Mouse (Mus musculus) liver, embryonic 16.5 days (tissue): ENCODE measurements around the gene Ahsa1. TPM values are rescaled to one million over a fixed set of nuclear protein-coding genes. Genes with fewer than 3 reads are reported as not detected.
"Not testable (repeated sequence)": the region's sequence is repeated elsewhere in the genome, so short reads cannot be mapped to it uniquely, and the experiment has no call there.

Source experiments
- ATAC-seq: fragments of 200-750 bp; cut with Nextera tagmentation; 2 replicates; pipeline ENCODE4 v1.8.0; 2017; ENCODE audit warnings: low read depth, mild to moderate bottlenecking, moderate number of reproducible peaks, moderate library complexity
- H3K27ac ChIP-seq: fragments of 300-500 bp; sonication (generic); 2 replicates; pipeline ENCODE4 v1.5.1; 2014; ENCODE audit warnings: mild to moderate bottlenecking, low read length
- H3K27me3 ChIP-seq: fragments of 300-500 bp; sonication (generic); 2 replicates; pipeline ENCODE4 v1.6.1; 2014; ENCODE audit warnings: low read depth, low read length, mixed read lengths; ENCODE audit not compliant: control insufficient read depth, insufficient read depth
- H3K36me3 ChIP-seq: fragments of 300-500 bp; sonication (generic); 2 replicates; pipeline ENCODE4 v1.6.1; 2014; ENCODE audit warnings: mild to moderate bottlenecking; ENCODE audit not compliant: control insufficient read depth, insufficient read depth
- H3K4me1 ChIP-seq: fragments of 300-500 bp; sonication (generic); 2 replicates; pipeline ENCODE4 v1.6.1; 2014; ENCODE audit warnings: low read depth, low read length, mixed read lengths; ENCODE audit not compliant: control insufficient read depth
- H3K4me2 ChIP-seq: fragments of 300-500 bp; sonication (generic); 2 replicates; pipeline ENCODE4 v1.6.1; 2014; ENCODE audit warnings: low read depth, low read length, mixed read lengths
- H3K4me3 ChIP-seq: fragments of 300-500 bp; sonication (generic); 2 replicates; pipeline ENCODE4 v1.5.1; 2014; ENCODE audit warnings: low read depth, mild to moderate bottlenecking, low read length
- H3K9ac ChIP-seq: fragments of 300-500 bp; sonication (generic); 2 replicates; pipeline ENCODE4 v1.6.1; 2014; ENCODE audit warnings: low read depth, low read length
- H3K9me3 ChIP-seq: fragments of 300-500 bp; sonication (generic); replicated peaks from 2 replicates; pipeline ENCODE4 v1.6.1; 2016; ENCODE audit warnings: low read length; ENCODE audit not compliant: control insufficient read depth
- WGBS: fragments of 180-500 bp; shearing (Covaris S2); extraction: QIAGEN DNeasy Blood & Tissue Kit; methylation state at CpG from one replicate; pipeline ENCODE4 v1.1.7; 2014; ENCODE audit not compliant: insufficient replicate concordance; 5-methylcytosine and 5-hydroxymethylcytosine counted together
- polyA plus RNA-seq: library from polyadenylated mRNA; unstranded; fragments of >200 nt; fragmentation: Nextera tagmentation; extraction: Ambion mirVana; gene quantifications from 2 replicates; pipeline ENCODE4 v1.2.1, GENCODE M21; 2015

Gene Ahsa1
- polyA plus RNA-seq, 1 experiment from 2014 or later, result 108 TPM

DNA sequence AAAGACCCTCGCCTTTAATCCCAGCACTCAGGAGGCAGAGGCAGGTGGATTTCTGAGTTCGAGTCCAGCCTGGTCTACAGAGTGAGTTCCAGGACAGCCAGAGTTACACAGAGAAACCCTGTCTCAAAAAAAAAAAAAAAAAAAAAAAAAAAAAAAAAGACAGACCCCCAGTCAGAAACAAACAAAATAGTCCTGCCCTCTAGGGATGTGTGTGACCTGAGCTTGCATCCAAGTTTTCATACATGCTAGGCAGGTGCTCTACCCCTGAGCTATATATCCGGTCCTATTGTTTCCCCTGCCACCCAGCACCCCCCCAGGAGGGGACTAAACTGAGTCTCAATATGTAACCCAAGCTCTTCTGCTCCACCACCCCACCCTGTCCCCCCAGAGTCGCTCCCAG is 11.0 kb downstream of the Ahsa1 start:
- not testable (repeated sequence) for ATAC-seq, H3K9me3 ChIP-seq, H3K27ac ChIP-seq, H3K27me3 ChIP-seq, H3K4me3 ChIP-seq, H3K9ac ChIP-seq, H3K4me2 ChIP-seq
- Histone ChIP-seq H3K4me1 (peaks cover 24% of the 10 kb centered on the region), H3K36me3 (peaks cover 20% of the 10 kb centered on the region)
- WGBS, result 53% methylated on average over 4 of the region's 4 CpGs

- no peak overlapping the region for H3K27ac ChIP-seq
- ATAC-seq, result 0 out of 2 replicates have a peak, but pooled peaks have one; percentile 11
- H3K4me3 ChIP-seq, result no peak overlapping the region
- H3K9ac ChIP-seq, result no peak overlapping the region
- H3K9me3 ChIP-seq, result no peaks in the 10 kb centered on the region
- H3K36me3 ChIP-seq, result peaks cover 10% of the 10 kb centered on the region
- WGBS, result 10% methylated on average over 6 of the region's 6 CpGs
- H3K4me1 ChIP-seq, result peaks cover 24% of the 10 kb centered on the region
- H3K27me3 ChIP-seq, result no peaks in the 10 kb centered on the region
- no peak overlapping the region for H3K4me2 ChIP-seq
Observed at GRCm38 (mm10) chr12:87278118-87278730, 11.9 kb downstream of the Ahsa1 start.

GRCm38 (mm10) chr12:87279350-87279749 is 13.1 kb downstream of the Ahsa1 start:
- no peak overlapping the region for H3K27ac ChIP-seq
- no peaks in the 10 kb centered on the region for H3K27me3 ChIP-seq
- no peak overlapping the region for H3K4me2 ChIP-seq
- ATAC-seq, result no peak
- no peak overlapping the region for H3K9ac ChIP-seq
- WGBS, result 44% methylated on average over 3 of the region's 3 CpGs
- no peaks in the 10 kb centered on the region for H3K9me3 ChIP-seq
- peaks cover 24% of the 10 kb centered on the region for H3K4me1 ChIP-seq
- peaks cover 3% of the 10 kb centered on the region; the same call in 1 of the 2 replicates for H3K36me3 ChIP-seq
- no peak overlapping the region for H3K4me3 ChIP-seq

DNA sequence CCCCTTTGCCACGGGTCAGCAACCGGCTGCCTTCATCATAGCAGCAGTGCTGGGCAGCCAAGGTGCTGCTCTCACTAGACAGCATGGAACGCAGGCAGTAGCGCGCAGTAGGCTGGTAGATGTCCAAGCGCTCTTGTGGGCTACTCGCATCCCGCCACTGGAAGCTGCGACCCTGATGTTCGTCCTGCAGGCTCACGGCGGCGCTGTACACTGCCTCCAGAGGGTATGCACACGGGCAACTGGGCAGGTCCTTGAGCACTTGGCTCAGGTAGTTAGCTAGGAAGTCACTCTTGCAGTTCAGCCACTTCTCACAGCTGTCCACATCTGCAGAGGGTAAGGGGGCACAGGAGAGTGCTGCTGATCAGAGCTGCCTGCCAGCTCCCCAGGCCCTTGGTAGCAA is 13.6 kb downstream of the Ahsa1 start:
- H3K27ac ChIP-seq, result no peak overlapping the region
- no peak overlapping the region for H3K4me3 ChIP-seq
- no peak for ATAC-seq
- H3K9me3 ChIP-seq, result no peaks in the 10 kb centered on the region
- H3K4me2 ChIP-seq, result no peak overlapping the region
- WGBS, result 60% methylated on average over 14 of the region's 14 CpGs
- H3K36me3 ChIP-seq, result peaks cover 3% of the 10 kb centered on the region; the same call in 1 of the 2 replicates
- H3K4me1 ChIP-seq, result peaks cover 19% of the 10 kb centered on the region
- H3K27me3 ChIP-seq, result no peaks in the 10 kb centered on the region
- H3K9ac ChIP-seq, result no peak overlapping the region

GRCm38 (mm10) chr12:87281766-87282165 is 15.5 kb downstream of the Ahsa1 start:
- Histone ChIP-seq H3K4me3 (no peak overlapping the region), H3K9ac (no peak overlapping the region), H3K4me1 (peaks cover 6% of the 10 kb centered on the region), H3K4me2 (no peak overlapping the region), H3K27ac (no peak overlapping the region), H3K36me3 (no peaks in the 10 kb centered on the region), H3K9me3 (no peaks in the 10 kb centered on the region), H3K27me3 (no peaks in the 10 kb centered on the region)
- WGBS, result 29% methylated on average over 1 of the region's 1 CpGs
- ATAC-seq, result no peak

- H3K9ac ChIP-seq, result no peak overlapping the region
- no peaks in the 10 kb centered on the region for H3K36me3 ChIP-seq
- no peak overlapping the region for H3K4me3 ChIP-seq
- no peaks in the 10 kb centered on the region for H3K27me3 ChIP-seq
- peaks cover 6% of the 10 kb centered on the region for H3K4me1 ChIP-seq
- H3K4me2 ChIP-seq, result no peak overlapping the region
- ATAC-seq, result no peak
- 76% methylated on average over 4 of the region's 4 CpGs for WGBS
- no peaks in the 10 kb centered on the region for H3K9me3 ChIP-seq
- no peak overlapping the region for H3K27ac ChIP-seq
Observed at GRCm38 (mm10) chr12:87282743-87283142, 16.5 kb downstream of the Ahsa1 start.

DNA sequence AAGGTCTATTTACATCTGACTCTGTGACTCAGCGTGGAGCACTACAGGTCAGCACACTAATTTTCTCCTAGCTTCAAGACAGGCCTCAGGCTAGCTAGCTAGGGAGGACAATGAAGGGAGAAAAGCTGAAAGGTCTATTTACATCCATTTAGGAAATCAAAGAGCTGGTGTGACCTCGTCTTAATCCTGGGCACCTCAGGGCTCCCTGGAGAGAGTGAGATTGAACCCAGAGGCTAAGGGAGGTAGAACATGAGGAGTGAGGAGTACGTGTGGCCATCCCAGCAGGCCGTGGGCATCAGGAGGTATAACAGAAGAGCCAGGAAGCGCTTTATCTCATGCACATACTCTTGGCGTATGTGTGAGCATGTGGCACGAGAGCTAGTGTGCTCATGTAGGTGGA is 17.4 kb downstream of the Ahsa1 start:
- H3K4me3 ChIP-seq, result no peak overlapping the region
- H3K27ac ChIP-seq, result no peak overlapping the region
- H3K27me3 ChIP-seq, result no peaks in the 10 kb centered on the region
- 58% methylated on average over 7 of the region's 7 CpGs for WGBS
- no peaks in the 10 kb centered on the region for H3K9me3 ChIP-seq
- no peak overlapping the region for H3K9ac ChIP-seq
- H3K4me2 ChIP-seq, result no peak overlapping the region
- H3K36me3 ChIP-seq, result no peaks in the 10 kb centered on the region
- no peaks in the 10 kb centered on the region; the same call in 1 of the 2 replicates for H3K4me1 ChIP-seq
- no peak for ATAC-seq

- 52% methylated on average over 4 of the region's 4 CpGs for WGBS
Observed at GRCm38 (mm10) chr12:87284268-87284667, 18.0 kb downstream of the Ahsa1 start.

GRCm38 (mm10) chr12:87284726-87285125 is 18.4 kb downstream of the Ahsa1 start:
- ATAC-seq, result peak; percentile 38
- no peak overlapping the region for H3K9ac ChIP-seq
- H3K4me1 ChIP-seq, result no peaks in the 10 kb centered on the region; the same call in 1 of the 2 replicates
- H3K4me2 ChIP-seq, result no peak overlapping the region
- H3K27ac ChIP-seq, result no peak overlapping the region
- no peaks in the 10 kb centered on the region for H3K36me3 ChIP-seq
- WGBS, result 54% methylated on average over 5 of the region's 5 CpGs
- H3K27me3 ChIP-seq, result no peaks in the 10 kb centered on the region
- H3K9me3 ChIP-seq, result no peaks in the 10 kb centered on the region
- no peak overlapping the region for H3K4me3 ChIP-seq

More at GRCm38 (mm10) chr12:87284268-87284667, 18.0 kb downstream of the Ahsa1 start:
- Histone ChIP-seq H3K4me1 (no peaks in the 10 kb centered on the region; the same call in 1 of the 2 replicates), H3K36me3 (no peaks in the 10 kb centered on the region), H3K27me3 (no peaks in the 10 kb centered on the region), H3K4me3 (no peak overlapping the region), H3K9me3 (no peaks in the 10 kb centered on the region), H3K9ac (no peak overlapping the region), H3K27ac (no peak overlapping the region), H3K4me2 (no peak overlapping the region)
- ATAC-seq, result no peak
